Mouse (Mus musculus) urinary bladder, postnatal 4 days (tissue): ENCODE results near the gene Gas2l3.

Source experiments
- DNase-seq, 2 experiments: peaks; one replicate each; pipeline ENCODE4 v3.0.0; 2021 to 2022; ENCODE audit warnings: low spot score in 2 of 2

Gas2l3 gene

GRCm38 (mm10) chr10:89400674-89401336 lies 43.0 kb downstream of the Gas2l3 start:
- DNase-seq: peak; percentile 52 to 67

- peak; percentile 22 to 66 for DNase-seq
Observed at GRCm38 (mm10) chr10:89395823-89396222, 47.9 kb downstream of the Gas2l3 start.

GRCm38 (mm10) chr10:89395321-89395720 lies 48.4 kb downstream of the Gas2l3 start:
- no peak for DNase-seq

GRCm38 (mm10) chr10:89392687-89393086 lies 51.1 kb downstream of the Gas2l3 start:
- DNase-seq: no peak

- DNase-seq: no peak
Observed at GRCm38 (mm10) chr10:89391571-89392163, 52.1 kb downstream of the Gas2l3 start.

GRCm38 (mm10) chr10:89386461-89386860 lies 57.3 kb downstream of the Gas2l3 start:
- DNase-seq: no peak

GRCm38 (mm10) chr10:89383462-89383861 lies 60.3 kb downstream of the Gas2l3 start:
- DNase-seq: peak; percentile 36 to 76

- DNase-seq: no peak
Observed at GRCm38 (mm10) chr10:89377750-89378149, 66.0 kb downstream of the Gas2l3 start.

- DNase-seq: no peak
Observed at GRCm38 (mm10) chr10:89370051-89370450, 73.7 kb downstream of the Gas2l3 start.

GRCm38 (mm10) chr10:89358933-89359332 lies 84.8 kb downstream of the Gas2l3 start:
- DNase-seq: no peak
